Mouse (Mus musculus) liver, embryonic 14.5 days (tissue): ENCODE results near the gene Kcng3. TPM values are rescaled to one million over a fixed set of nuclear protein-coding genes. Genes with fewer than 3 reads are reported as not detected.

Experiments used
- ATAC-seq: fragments of 200-750 bp; cut with Nextera tagmentation; 2 replicates; pipeline ENCODE4 v1.8.0; 2017; ENCODE audit warnings: moderate number of reproducible peaks, mild to moderate bottlenecking, moderate library complexity; ENCODE audit not compliant: insufficient read depth
- DNase-seq, 3 experiments: peaks; one replicate each; pipeline ENCODE4 v3.0.0-alpha.2; 2012 to 2013; ENCODE audit warnings: low read depth in 3 of 3, low spot score in 3 of 3
- H3K27ac ChIP-seq: fragments of 300-500 bp; sonication (generic); 2 replicates; pipeline ENCODE4 v1.5.1; 2014; ENCODE audit warnings: moderate library complexity, mild to moderate bottlenecking, control low read depth, inconsistent platforms
- H3K27me3 ChIP-seq: fragments of 300-500 bp; sonication (generic); 2 replicates; pipeline ENCODE4 v1.6.1; 2014; ENCODE audit warnings: mild to moderate bottlenecking, low read length, moderate library complexity; ENCODE audit not compliant: control insufficient read depth, insufficient read depth
- H3K36me3 ChIP-seq: fragments of 300-500 bp; sonication (generic); replicated peaks from 2 replicates; pipeline ENCODE4 v1.6.1; 2014; ENCODE audit warnings: low read depth; ENCODE audit not compliant: control insufficient read depth, insufficient read depth
- H3K4me1 ChIP-seq, 2 experiments: fragments of 200-500 bp in 1 of 2; fragments of 300-500 bp in 1 of 2; sonication (generic) in 1 of 2; replicated peaks; 2 replicates each; pipeline ENCODE4 v1.6.1; 2012 to 2014; ENCODE audit warnings: antibody characterized with exemption in 1 of 2, inconsistent platforms in 1 of 2, low read length in 1 of 2; ENCODE audit not compliant: control insufficient read depth in 2 of 2, insufficient read depth in 2 of 2
- H3K4me2 ChIP-seq: fragments of 300-500 bp; sonication (generic); 2 replicates; pipeline ENCODE4 v1.6.1; 2014; ENCODE audit warnings: low read depth, mild to moderate bottlenecking, control low read depth, moderate library complexity
- H3K4me3 ChIP-seq, 2 experiments: fragments of 200-500 bp in 1 of 2; fragments of 300-500 bp in 1 of 2; sonication (generic) in 1 of 2; 2 replicates each; pipeline ENCODE4 v1.5.1; 2012 to 2014; ENCODE audit warnings: low read depth in 2 of 2, low read length in 2 of 2, mild to moderate bottlenecking in 2 of 2, control low read depth in 1 of 2, inconsistent platforms in 1 of 2, moderate library complexity in 1 of 2; ENCODE audit not compliant: insufficient read depth in 1 of 2
- H3K9ac ChIP-seq: fragments of 300-500 bp; sonication (generic); replicated peaks from 2 replicates; pipeline ENCODE4 v1.6.1; 2014; ENCODE audit warnings: mild to moderate bottlenecking, control low read depth, moderate library complexity
- H3K9me3 ChIP-seq: fragments of 300-500 bp; sonication (generic); 2 replicates; pipeline ENCODE4 v1.6.1; 2016; ENCODE audit warnings: low read length, mixed read lengths; ENCODE audit not compliant: control insufficient read depth
- CTCF ChIP-seq: IDR thresholded peaks from 2 replicates; pipeline ENCODE4 v1.5.1; 2016; ENCODE audit warnings: antibody characterized with exemption, low read depth, control low read depth
- EP300 ChIP-seq: IDR thresholded peaks from 2 replicates; pipeline ENCODE4 v1.6.1; 2016; ENCODE audit warnings: antibody characterized with exemption, low read depth
- WGBS: fragments of 180-500 bp; shearing (Covaris S2); extraction: QIAGEN DNeasy Blood & Tissue Kit; methylation state at CpG from one replicate; pipeline ENCODE4 v1.1.7; 2014; ENCODE audit not compliant: insufficient replicate concordance; 5-methylcytosine and 5-hydroxymethylcytosine counted together
- polyA plus RNA-seq, 2 experiments: library from polyadenylated mRNA; depleted of rRNA in 1 of 2; stranded (reverse) in 1 of 2; unstranded in 1 of 2; fragments of >200 nt; fragmentation: Nextera tagmentation in 1 of 2; extraction: Ambion mirVana in 1 of 2; gene quantifications; 2 replicates each; pipeline versions ENCODE4 v1.2.1 to v1.2.3; 2012 to 2014

Kcng3 gene
- polyA plus RNA-seq, 2 experiments, result 0.07 TPM; not detected in 1

GRCm38 (mm10) chr17:83572366-83572765 lies 59.3 kb downstream of the Kcng3 start:
- Histone ChIP-seq H3K4me1 (peaks cover 0 to 7% of the 10 kb centered on the region in 2 experiments; a peak in 2 of 4 replicates), H3K4me2 (no peak overlapping the region), H3K9ac (no peak overlapping the region), H3K36me3 (no peaks in the 10 kb centered on the region), H3K4me3 (no peak overlapping the region), H3K9me3 (no peaks in the 10 kb centered on the region), H3K27me3 (no peaks in the 10 kb centered on the region), H3K27ac (no peak overlapping the region)
- ATAC-seq, result no peak
- TF ChIP-seq CTCF (no peak), EP300 (no peak)
- WGBS, result 63% methylated on average over 4 of the region's 4 CpGs
- no peak for DNase-seq

- no peak for ATAC-seq
- peak overlapping the region; percentile 32 for H3K4me2 ChIP-seq
- WGBS, result 63% methylated on average over 8 of the region's 8 CpGs
These were observed 64.3 kb downstream of the Kcng3 start for GRCm38 (mm10) chr17:83567375-83567774.

DNA sequence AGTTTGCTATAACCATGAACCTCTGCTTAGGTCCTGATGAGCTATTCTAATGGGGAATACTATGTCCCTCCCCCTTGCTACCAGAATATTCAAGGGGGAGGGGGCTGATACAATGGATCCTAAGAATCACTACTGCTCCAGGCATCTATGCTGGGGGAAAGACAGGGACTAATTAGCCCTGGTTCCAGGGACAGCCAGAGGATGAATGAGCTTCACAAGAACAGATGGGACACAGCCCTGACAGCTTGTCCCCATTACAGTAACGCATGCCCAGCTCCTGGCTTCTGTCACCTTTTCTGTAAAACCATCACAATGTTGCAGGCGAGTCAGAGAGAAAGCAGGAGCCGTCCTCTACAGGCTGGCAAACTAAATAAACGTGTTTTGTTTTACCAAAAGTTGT lies 66.2 kb downstream of the Kcng3 start:
- no peak overlapping the region for H3K4me3 ChIP-seq
- H3K9me3 ChIP-seq, result no peaks in the 10 kb centered on the region
- peaks cover 29 to 42% of the 10 kb centered on the region in 2 experiments for H3K4me1 ChIP-seq
- no peaks in the 10 kb centered on the region for H3K36me3 ChIP-seq
- H3K27ac ChIP-seq, result no peak overlapping the region
- H3K4me2 ChIP-seq, result no peak overlapping the region
- TF ChIP-seq CTCF (no peak), EP300 (no peak)
- no peak for ATAC-seq
- WGBS, result 54% methylated on average over 4 of the region's 4 CpGs
- no peak for DNase-seq
- no peaks in the 10 kb centered on the region for H3K27me3 ChIP-seq
- H3K9ac ChIP-seq, result no peak overlapping the region

More at GRCm38 (mm10) chr17:83567375-83567774, 64.3 kb downstream of the Kcng3 start:
- no peak overlapping the region for H3K4me3 ChIP-seq
- H3K27me3 ChIP-seq, result no peaks in the 10 kb centered on the region
- H3K9ac ChIP-seq, result no peak overlapping the region
- TF ChIP-seq EP300, result no peak
- TF ChIP-seq CTCF, result no peak
- no peak overlapping the region for H3K27ac ChIP-seq
- no peaks in the 10 kb centered on the region for H3K36me3 ChIP-seq
- peaks cover 18 to 30% of the 10 kb centered on the region in 2 experiments for H3K4me1 ChIP-seq
- no peaks in the 10 kb centered on the region for H3K9me3 ChIP-seq
- peak in 1 of 3 experiments; percentile 27 for DNase-seq

DNA sequence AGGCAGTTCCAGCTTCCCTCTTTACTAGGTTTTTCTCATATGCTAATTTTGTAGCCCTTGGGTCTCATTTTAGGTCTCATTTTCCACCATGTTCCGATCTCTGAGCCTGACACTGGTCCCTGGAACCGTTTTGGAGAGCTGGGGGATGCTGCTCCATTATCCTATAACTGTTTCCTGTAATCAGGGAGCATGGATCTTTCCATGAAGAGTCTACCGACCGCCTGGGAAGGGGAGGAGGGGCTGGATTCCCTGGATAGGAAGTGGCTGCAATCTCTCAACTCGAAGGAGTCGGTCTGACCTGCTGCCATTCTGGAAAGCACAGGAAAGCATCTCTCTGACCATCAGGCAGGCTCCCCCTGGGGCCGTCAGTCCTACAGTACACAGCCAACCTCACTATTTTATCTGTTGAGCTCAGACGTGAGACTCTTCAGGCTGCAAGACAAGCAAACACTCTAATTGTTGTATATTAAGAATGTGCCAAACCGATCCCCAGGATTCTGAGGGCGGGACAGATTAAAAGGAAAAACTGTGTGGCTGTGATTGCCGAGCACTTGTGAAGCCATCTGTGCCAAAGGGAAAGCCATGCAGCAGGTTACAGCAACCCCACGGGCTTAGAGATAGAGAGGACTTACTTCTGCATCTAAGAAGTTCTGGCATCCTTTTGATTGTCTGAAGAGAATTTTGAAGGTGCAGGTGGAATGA lies 67.4 kb downstream of the Kcng3 start:
- H3K4me2 ChIP-seq, result peak overlapping the region; percentile 48; the same call in 1 of the 2 replicates
- TF ChIP-seq EP300 (no peak), CTCF (no peak)
- DNase-seq (no peak), ATAC-seq (no peak)
- no peak overlapping the region for H3K9ac ChIP-seq
- 35% methylated on average over 12 of the region's 12 CpGs for WGBS
- H3K4me1 ChIP-seq, result peaks cover 29 to 42% of the 10 kb centered on the region in 2 experiments
- H3K27me3 ChIP-seq, result no peaks in the 10 kb centered on the region
- no peak overlapping the region for H3K27ac ChIP-seq
- H3K36me3 ChIP-seq, result no peaks in the 10 kb centered on the region
- H3K4me3 ChIP-seq, result no peak overlapping the region
- H3K9me3 ChIP-seq, result no peaks in the 10 kb centered on the region

DNA sequence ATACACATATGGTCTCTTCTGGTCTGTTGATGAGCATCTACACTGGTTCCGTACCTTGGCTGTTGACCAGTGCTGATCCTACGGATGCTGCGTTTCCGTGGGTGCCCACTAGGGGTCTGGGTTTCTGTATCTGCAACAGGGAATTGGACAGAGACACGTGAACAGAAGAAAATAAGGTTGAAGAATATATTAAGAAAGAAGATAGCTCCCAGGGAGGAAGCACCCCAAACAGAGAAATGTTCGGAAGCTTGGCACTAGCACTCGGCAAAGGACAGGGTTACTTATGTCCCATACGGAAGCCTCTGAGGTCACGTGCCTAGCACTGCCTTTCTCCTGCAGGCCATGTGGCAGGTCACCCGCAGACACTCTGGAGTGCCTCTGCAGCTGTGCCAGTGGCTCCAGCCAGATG lies 68.0 kb downstream of the Kcng3 start:
- peak; percentile 84 for TF ChIP-seq CTCF
- no peak for TF ChIP-seq EP300
- Histone ChIP-seq H3K27me3 (no peaks in the 10 kb centered on the region), H3K36me3 (no peaks in the 10 kb centered on the region), H3K4me1 (peaks cover 29 to 41% of the 10 kb centered on the region in 2 experiments), H3K9ac (no peak overlapping the region), H3K27ac (no peak overlapping the region), H3K9me3 (no peaks in the 10 kb centered on the region), H3K4me2 (peak overlapping the region; percentile 48), H3K4me3 (no peak overlapping the region)
- peak in 1 of 3 experiments; percentile 20 for DNase-seq
- 39% methylated on average over 10 of the region's 10 CpGs for WGBS
- 0 out of 2 replicates have a peak, but pooled peaks have one; percentile 16 for ATAC-seq
